Mouse (Mus musculus) testis, adult 2 months (tissue): ENCODE measurements around the gene Zfp386.

Experiments
- CTCF ChIP-seq: fragments of 200-500 bp; IDR thresholded peaks from 2 replicates; pipeline ENCODE4 v1.5.1; 2012; ENCODE audit warnings: low read depth, mild to moderate bottlenecking, inconsistent platforms, low read length, moderate library complexity; ENCODE audit not compliant: control insufficient read depth, insufficient read depth, insufficient replicate concordance
- POLR2A ChIP-seq: fragments of 200-500 bp; IDR thresholded peaks from 2 replicates; pipeline ENCODE4 v1.6.1; 2012; ENCODE audit warnings: low read depth, mild to moderate bottlenecking, inconsistent platforms, low read length, moderate library complexity; ENCODE audit not compliant: control insufficient read depth

DNA sequence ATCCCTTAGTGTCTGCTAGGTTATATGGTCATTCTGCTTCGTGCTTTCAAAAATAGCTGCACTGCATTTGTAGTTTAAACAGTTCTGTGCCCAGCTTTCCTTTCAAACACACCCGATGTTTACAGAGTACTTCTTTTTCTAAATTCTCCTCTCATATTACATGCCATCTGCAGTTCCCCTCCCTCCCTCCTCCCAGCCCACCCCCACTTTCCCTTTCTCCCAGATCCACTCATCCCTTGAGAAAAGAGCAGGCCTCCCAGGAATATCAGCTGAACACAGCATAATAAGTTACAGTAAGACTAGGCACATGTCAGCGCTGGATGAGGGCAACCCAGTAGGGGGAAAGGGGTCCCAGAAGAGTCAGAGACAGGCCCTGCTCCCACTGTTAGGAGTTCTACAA lies 1.7 kb downstream of the Zfp386 start:
- TF ChIP-seq POLR2A (no peak), CTCF (no peak)
